Mouse (Mus musculus) hindbrain, embryonic 11.5 days (tissue): ENCODE results near the gene Fgfr2. TPM values are rescaled to one million over a fixed set of nuclear protein-coding genes. Genes with fewer than 3 reads are reported as not detected.

Source experiments
- ATAC-seq: fragments of 200-750 bp; cut with Nextera tagmentation; 2 replicates; pipeline ENCODE4 v1.8.0; 2017; ENCODE audit warnings: mild to moderate bottlenecking, moderate TSS enrichment, moderate library complexity; ENCODE audit not compliant: low FRiP score
- DNase-seq: peaks from one replicate; pipeline ENCODE4 v3.0.0-alpha.2; 2015; ENCODE audit warnings: low spot score
- H3K27ac ChIP-seq: fragments of 300-500 bp; sonication (generic); 2 replicates; pipeline ENCODE4 v1.5.1; 2014; ENCODE audit warnings: mild to moderate bottlenecking, low read depth, low read length
- H3K27me3 ChIP-seq: fragments of 300-500 bp; sonication (generic); 2 replicates; pipeline ENCODE4 v1.6.1; 2014; ENCODE audit warnings: mild to moderate bottlenecking, low read length, moderate library complexity, mixed read lengths; ENCODE audit not compliant: control insufficient read depth, insufficient read depth
- H3K36me3 ChIP-seq: fragments of 300-500 bp; sonication (generic); 2 replicates; pipeline ENCODE4 v1.6.1; 2014; ENCODE audit warnings: mild to moderate bottlenecking, low read length, moderate library complexity, mixed read lengths; ENCODE audit not compliant: control insufficient read depth, insufficient read depth
- H3K4me1 ChIP-seq: fragments of 300-500 bp; sonication (generic); replicated peaks from 2 replicates; pipeline ENCODE4 v1.6.1; 2014; ENCODE audit warnings: low read length, mixed read lengths; ENCODE audit not compliant: control insufficient read depth, insufficient read depth
- H3K4me2 ChIP-seq: fragments of 300-500 bp; sonication (generic); replicated peaks from 2 replicates; pipeline ENCODE4 v1.6.1; 2014; ENCODE audit warnings: mild to moderate bottlenecking, low read depth, low read length
- H3K4me3 ChIP-seq: fragments of 300-500 bp; sonication (generic); 2 replicates; pipeline ENCODE4 v1.5.1; 2014; ENCODE audit warnings: low read depth, low read length
- H3K9ac ChIP-seq: fragments of 300-500 bp; sonication (generic); 2 replicates; pipeline ENCODE4 v1.6.1; 2014; ENCODE audit warnings: low read depth, low read length
- H3K9me3 ChIP-seq: fragments of 300-500 bp; sonication (generic); 2 replicates; pipeline ENCODE4 v1.6.1; 2016; ENCODE audit warnings: low read length; ENCODE audit not compliant: control insufficient read depth
- WGBS: fragments of 180-500 bp; shearing (Covaris S2); extraction: QIAGEN DNeasy Blood & Tissue Kit; methylation state at CpG from one replicate; pipeline ENCODE4 v1.1.7; 2014; 5-methylcytosine and 5-hydroxymethylcytosine counted together
- polyA plus RNA-seq: library from polyadenylated mRNA; unstranded; fragments of >200 nt; fragmentation: Nextera tagmentation; extraction: Ambion mirVana; gene quantifications from 2 replicates; pipeline ENCODE4 v1.2.1, GENCODE M21; 2014

The Fgfr2 gene
- polyA plus RNA-seq, 1 experiment from 2014 or later: 71.3 TPM

- Histone ChIP-seq H3K9me3 (no peaks in the 10 kb centered on the region), H3K4me1 (no peaks in the 10 kb centered on the region), H3K27ac (no peak overlapping the region), H3K9ac (no peak overlapping the region), H3K36me3 (no peaks in the 10 kb centered on the region), H3K4me2 (no peak overlapping the region), H3K4me3 (no peak overlapping the region), H3K27me3 (no peaks in the 10 kb centered on the region)
- 85% methylated on average over 3 of the region's 3 CpGs for WGBS
- DNase-seq (no peak), ATAC-seq (no peak)
Observed at GRCm38 (mm10) chr7:131167771-131168170, 1955.4 kb downstream of the Fgfr2 start.

- WGBS: 80% methylated on average over 7 of the region's 7 CpGs
- no peak overlapping the region for H3K27ac ChIP-seq
- H3K4me3 ChIP-seq: no peak overlapping the region
- H3K9me3 ChIP-seq: no peaks in the 10 kb centered on the region
- H3K4me1 ChIP-seq: no peaks in the 10 kb centered on the region
- no peak overlapping the region for H3K4me2 ChIP-seq
- no peak overlapping the region for H3K9ac ChIP-seq
- H3K36me3 ChIP-seq: no peaks in the 10 kb centered on the region
- ATAC-seq (no peak), DNase-seq (no peak)
- no peaks in the 10 kb centered on the region for H3K27me3 ChIP-seq
Observed at GRCm38 (mm10) chr7:131162251-131162650, 1960.9 kb downstream of the Fgfr2 start.

- Histone ChIP-seq H3K4me3 (no peak overlapping the region), H3K27me3 (no peaks in the 10 kb centered on the region), H3K27ac (no peak overlapping the region), H3K9me3 (no peaks in the 10 kb centered on the region), H3K4me2 (no peak overlapping the region), H3K9ac (no peak overlapping the region), H3K36me3 (no peaks in the 10 kb centered on the region), H3K4me1 (no peaks in the 10 kb centered on the region)
- DNase-seq: no peak
- ATAC-seq: no peak
- WGBS: 88% methylated on average over 5 of the region's 5 CpGs
Observed at GRCm38 (mm10) chr7:131153044-131153443, 1970.1 kb downstream of the Fgfr2 start.

- H3K27ac ChIP-seq: no peak overlapping the region
- H3K27me3 ChIP-seq: no peaks in the 10 kb centered on the region
- H3K4me3 ChIP-seq: no peak overlapping the region
- ATAC-seq: no peak
- H3K9ac ChIP-seq: no peak overlapping the region
- no peaks in the 10 kb centered on the region for H3K36me3 ChIP-seq
- no peak overlapping the region for H3K4me2 ChIP-seq
- 92% methylated on average over 3 of the region's 3 CpGs for WGBS
- no peaks in the 10 kb centered on the region for H3K4me1 ChIP-seq
- H3K9me3 ChIP-seq: no peaks in the 10 kb centered on the region
- DNase-seq: no peak
Observed at GRCm38 (mm10) chr7:131150179-131150578, 1973.0 kb downstream of the Fgfr2 start.

- DNase-seq: no peak
- WGBS: 95% methylated on average over 2 of the region's 2 CpGs
Observed at GRCm38 (mm10) chr7:131146214-131146613, 1976.9 kb downstream of the Fgfr2 start, which contains the start of gene 4933402N03Rik. TSS of gene 4933402N03Rik (minus strand) at chr7:131146314.

GRCm38 (mm10) chr7:131133181-131133580 is 1990.0 kb downstream of the Fgfr2 start:
- Histone ChIP-seq H3K36me3 (no peaks in the 10 kb centered on the region), H3K4me1 (no peaks in the 10 kb centered on the region), H3K4me2 (no peak overlapping the region), H3K4me3 (no peak overlapping the region), H3K27ac (no peak overlapping the region), H3K27me3 (no peaks in the 10 kb centered on the region), H3K9ac (no peak overlapping the region), H3K9me3 (no peaks in the 10 kb centered on the region)
- 78% methylated on average over 3 of the region's 3 CpGs for WGBS
- ATAC-seq (no peak), DNase-seq (no peak)

More at GRCm38 (mm10) chr7:131146214-131146613, 1976.9 kb downstream of the Fgfr2 start, which contains the start of gene 4933402N03Rik:
- H3K9ac ChIP-seq: no peak within 1 kb of the TSS
- H3K36me3 ChIP-seq: no peaks in the 10 kb centered on the region
- H3K4me2 ChIP-seq: no peak within 1 kb of the TSS
- H3K27ac ChIP-seq: no peak within 1 kb of the TSS
- ATAC-seq: no peak
- H3K4me3 ChIP-seq: no peak within 1 kb of the TSS
- H3K9me3 ChIP-seq: no peaks in the 10 kb centered on the region
- no peaks in the 10 kb centered on the region for H3K27me3 ChIP-seq
- no peaks in the 10 kb centered on the region for H3K4me1 ChIP-seq

- ATAC-seq (no peak), DNase-seq (peak; percentile 39)
- Histone ChIP-seq H3K36me3 (no peaks in the 10 kb centered on the region), H3K9ac (no peak overlapping the region), H3K4me2 (no peak overlapping the region), H3K27me3 (no peaks in the 10 kb centered on the region), H3K4me1 (no peaks in the 10 kb centered on the region), H3K4me3 (no peak overlapping the region), H3K9me3 (no peaks in the 10 kb centered on the region), H3K27ac (no peak overlapping the region)
- WGBS: 56% methylated on average over 12 of the region's 12 CpGs
Observed at GRCm38 (mm10) chr7:131130021-131130420, 1993.1 kb downstream of the Fgfr2 start.

GRCm38 (mm10) chr7:131122210-131122807 is 2000.8 kb downstream of the Fgfr2 start:
- 92% methylated on average over 2 of the region's 2 CpGs for WGBS
- Histone ChIP-seq H3K4me2 (no peak overlapping the region), H3K9me3 (no peaks in the 10 kb centered on the region), H3K9ac (no peak overlapping the region), H3K4me3 (no peak overlapping the region), H3K27ac (no peak overlapping the region), H3K27me3 (no peaks in the 10 kb centered on the region), H3K4me1 (no peaks in the 10 kb centered on the region), H3K36me3 (no peaks in the 10 kb centered on the region)
- no peak for DNase-seq
- ATAC-seq: no peak

GRCm38 (mm10) chr7:131114434-131114833 is 2008.7 kb downstream of the Fgfr2 start:
- DNase-seq (no peak), ATAC-seq (no peak)
- H3K36me3 ChIP-seq: no peaks in the 10 kb centered on the region
- no peaks in the 10 kb centered on the region for H3K4me1 ChIP-seq
- no peak overlapping the region for H3K4me2 ChIP-seq
- no peaks in the 10 kb centered on the region for H3K9me3 ChIP-seq
- 91% methylated on average over 2 of the region's 2 CpGs for WGBS
- no peaks in the 10 kb centered on the region for H3K27me3 ChIP-seq
- no peak overlapping the region for H3K9ac ChIP-seq
- no peak overlapping the region for H3K27ac ChIP-seq
- H3K4me3 ChIP-seq: no peak overlapping the region
